Mouse (Mus musculus): ENCODE measurements around the gene Slc39a2. TPM values are rescaled to one million over a fixed set of nuclear protein-coding genes. Genes with fewer than 3 reads are reported as not detected.
A peak's percentile ranks its signal among the peaks of the same experiment; 100 is the strongest.

Slc39a2 gene
- polyA plus RNA-seq, 1 experiment from 2014 or later: 1.9 TPM

- ATAC-seq: peak; percentile 10
- no peaks in the 10 kb centered on the region for H3K27me3 ChIP-seq (replicated peaks; ENCODE audit: control insufficient read depth, insufficient read depth, low read length)
Measured at GRCm38 (mm10) chr14:51912391-51913061, 19.8 kb downstream of the Slc39a2 start.

GRCm38 (mm10) chr14:51913062-51913959, 20.6 kb downstream of the Slc39a2 start:
- H3K4me2 ChIP-seq (ENCODE audit: low read length): peak overlapping the region; percentile 99
- peak overlapping the region; percentile 85 for H3K9ac ChIP-seq (ENCODE audit: low read depth, low read length)
- 1% methylated on average over 57 of the region's 58 CpGs for WGBS
- H3K27ac ChIP-seq (ENCODE audit: low read depth, low read length): peak overlapping the region; percentile 86
- H3K27me3 ChIP-seq (replicated peaks; ENCODE audit: control insufficient read depth, insufficient read depth, low read length): no peaks in the 10 kb centered on the region
- peaks cover 5% of the 10 kb centered on the region; the same call in 1 of the 2 replicates for H3K36me3 ChIP-seq (ENCODE audit: control insufficient read depth, insufficient read depth, low read length)
- peaks cover 10% of the 10 kb centered on the region for H3K4me1 ChIP-seq (ENCODE audit: control insufficient read depth, insufficient read depth, low read depth, low read length)
- ATAC-seq: peak; percentile 81
- H3K9me3 ChIP-seq (ENCODE audit: control insufficient read depth, low read length): no peaks in the 10 kb centered on the region
- peak overlapping the region; percentile 71 for H3K4me3 ChIP-seq (ENCODE audit: low read length)

More at GRCm38 (mm10) chr14:51912391-51913061, 19.8 kb downstream of the Slc39a2 start:
- peaks cover 10% of the 10 kb centered on the region for H3K4me1 ChIP-seq (ENCODE audit: control insufficient read depth, insufficient read depth, low read depth, low read length)
- H3K9ac ChIP-seq (ENCODE audit: low read depth, low read length): peak overlapping the region; percentile 85
- H3K4me3 ChIP-seq (ENCODE audit: low read length): peak overlapping the region; percentile 71
- H3K9me3 ChIP-seq (ENCODE audit: control insufficient read depth, low read length): no peaks in the 10 kb centered on the region
- H3K27ac ChIP-seq (ENCODE audit: low read depth, low read length): peak overlapping the region; percentile 86
- peak overlapping the region; percentile 99 for H3K4me2 ChIP-seq (ENCODE audit: low read length)
- H3K36me3 ChIP-seq (ENCODE audit: control insufficient read depth, insufficient read depth, low read length): peaks cover 9% of the 10 kb centered on the region; the same call in 1 of the 2 replicates
- WGBS: 5% methylated on average over 14 of the region's 14 CpGs

GRCm38 (mm10) chr14:51913960-51914762, 21.5 kb downstream of the Slc39a2 start, which contains the start of gene Ndrg2:
Gene Ndrg2, minus strand, starts transcription at chr14:51914158.
- WGBS: under 1% methylated on average over 20 of the region's 23 CpGs
- H3K4me3 ChIP-seq (ENCODE audit: low read length): peak within 1 kb of the TSS; percentile 71
- H3K9ac ChIP-seq (ENCODE audit: low read depth, low read length): peak within 1 kb of the TSS; percentile 85
- peak within 1 kb of the TSS; percentile 99 for H3K4me2 ChIP-seq (ENCODE audit: low read length)
- H3K4me1 ChIP-seq (ENCODE audit: control insufficient read depth, insufficient read depth, low read depth, low read length): peaks cover 10% of the 10 kb centered on the region
- H3K27ac ChIP-seq (ENCODE audit: low read depth, low read length): peak within 1 kb of the TSS; percentile 86
- ATAC-seq: peak; percentile 82
- no peaks in the 10 kb centered on the region for H3K9me3 ChIP-seq (ENCODE audit: control insufficient read depth, low read length)
- H3K36me3 ChIP-seq (ENCODE audit: control insufficient read depth, insufficient read depth, low read length): 0 out of 2 replicates have a peak, but pooled peaks cover 2% of the 10 kb centered on the region
- no peaks in the 10 kb centered on the region for H3K27me3 ChIP-seq (replicated peaks; ENCODE audit: control insufficient read depth, insufficient read depth, low read length)

- no peaks in the 10 kb centered on the region for H3K9me3 ChIP-seq (ENCODE audit: control insufficient read depth, low read length)
- peaks cover 10% of the 10 kb centered on the region for H3K4me1 ChIP-seq (ENCODE audit: control insufficient read depth, insufficient read depth, low read depth, low read length)
- no peak overlapping the region for H3K4me2 ChIP-seq (ENCODE audit: low read length)
- peak overlapping the region; percentile 86 for H3K27ac ChIP-seq (ENCODE audit: low read depth, low read length)
- WGBS: 34% methylated on average over 3 of the region's 3 CpGs
- H3K36me3 ChIP-seq (ENCODE audit: control insufficient read depth, insufficient read depth, low read length): no peaks in the 10 kb centered on the region
- no peak overlapping the region for H3K4me3 ChIP-seq (ENCODE audit: low read length)
- no peak overlapping the region for H3K9ac ChIP-seq (ENCODE audit: low read depth, low read length)
- H3K27me3 ChIP-seq (replicated peaks; ENCODE audit: control insufficient read depth, insufficient read depth, low read length): no peaks in the 10 kb centered on the region
- ATAC-seq: no peak
Measured at GRCm38 (mm10) chr14:51915030-51915429, 22.3 kb downstream of the Slc39a2 start.

- Histone ChIP-seq H3K27me3 (replicated peaks; ENCODE audit: control insufficient read depth, insufficient read depth, low read length) (no peaks in the 10 kb centered on the region), H3K36me3 (ENCODE audit: control insufficient read depth, insufficient read depth, low read length) (no peaks in the 10 kb centered on the region), H3K9me3 (ENCODE audit: control insufficient read depth, low read length) (no peaks in the 10 kb centered on the region), H3K4me2 (ENCODE audit: low read length) (no peak overlapping the region), H3K9ac (ENCODE audit: low read depth, low read length) (no peak overlapping the region), H3K27ac (ENCODE audit: low read depth, low read length) (no peak overlapping the region), H3K4me3 (ENCODE audit: low read length) (no peak overlapping the region), H3K4me1 (ENCODE audit: control insufficient read depth, insufficient read depth, low read depth, low read length) (peaks cover 10% of the 10 kb centered on the region)
- ATAC-seq: no peak
- 90% methylated on average over 4 of the region's 4 CpGs for WGBS
Measured at GRCm38 (mm10) chr14:51916539-51916938, 23.9 kb downstream of the Slc39a2 start.

GRCm38 (mm10) chr14:51918125-51918524, 25.4 kb downstream of the Slc39a2 start, which contains the start of gene Tppp2:
Gene Tppp2, plus strand, starts transcription at chr14:51918425.
- H3K27me3 ChIP-seq (replicated peaks; ENCODE audit: control insufficient read depth, insufficient read depth, low read length): no peaks in the 10 kb centered on the region
- WGBS: 89% methylated on average over 4 of the region's 4 CpGs
- no peak within 1 kb of the TSS for H3K9ac ChIP-seq (ENCODE audit: low read depth, low read length)
- peaks cover 6% of the 10 kb centered on the region for H3K4me1 ChIP-seq (ENCODE audit: control insufficient read depth, insufficient read depth, low read depth, low read length)
- no peak for ATAC-seq
- no peaks in the 10 kb centered on the region for H3K36me3 ChIP-seq (ENCODE audit: control insufficient read depth, insufficient read depth, low read length)
- H3K9me3 ChIP-seq (ENCODE audit: control insufficient read depth, low read length): no peaks in the 10 kb centered on the region
- no peak within 1 kb of the TSS for H3K4me3 ChIP-seq (ENCODE audit: low read length)
- no peak within 1 kb of the TSS for H3K4me2 ChIP-seq (ENCODE audit: low read length)
- no peak within 1 kb of the TSS for H3K27ac ChIP-seq (ENCODE audit: low read depth, low read length)

- no peak overlapping the region for H3K27ac ChIP-seq (ENCODE audit: low read depth, low read length)
- H3K4me2 ChIP-seq (ENCODE audit: low read length): no peak overlapping the region
- H3K4me3 ChIP-seq (ENCODE audit: low read length): no peak overlapping the region
- no peak for ATAC-seq
- WGBS: 85% methylated on average over 4 of the region's 4 CpGs
- no peaks in the 10 kb centered on the region for H3K36me3 ChIP-seq (ENCODE audit: control insufficient read depth, insufficient read depth, low read length)
- H3K9ac ChIP-seq (ENCODE audit: low read depth, low read length): no peak overlapping the region
- H3K9me3 ChIP-seq (ENCODE audit: control insufficient read depth, low read length): no peaks in the 10 kb centered on the region
- no peaks in the 10 kb centered on the region for H3K27me3 ChIP-seq (replicated peaks; ENCODE audit: control insufficient read depth, insufficient read depth, low read length)
- H3K4me1 ChIP-seq (ENCODE audit: control insufficient read depth, insufficient read depth, low read depth, low read length): peaks cover 3% of the 10 kb centered on the region
Measured at GRCm38 (mm10) chr14:51918966-51919365, 26.3 kb downstream of the Slc39a2 start.

GRCm38 (mm10) chr14:51921759-51922570, 29.3 kb downstream of the Slc39a2 start:
- no peak overlapping the region for H3K4me2 ChIP-seq (ENCODE audit: low read length)
- H3K4me3 ChIP-seq (ENCODE audit: low read length): no peak overlapping the region
- no peaks in the 10 kb centered on the region for H3K36me3 ChIP-seq (ENCODE audit: control insufficient read depth, insufficient read depth, low read length)
- WGBS: 72% methylated on average over 16 of the region's 16 CpGs
- peak; percentile 93 for ATAC-seq
- H3K27me3 ChIP-seq (replicated peaks; ENCODE audit: control insufficient read depth, insufficient read depth, low read length): no peaks in the 10 kb centered on the region
- H3K9me3 ChIP-seq (ENCODE audit: control insufficient read depth, low read length): no peaks in the 10 kb centered on the region
- H3K4me1 ChIP-seq (ENCODE audit: control insufficient read depth, insufficient read depth, low read depth, low read length): no peaks in the 10 kb centered on the region
- peak overlapping the region; percentile 52 for H3K27ac ChIP-seq (ENCODE audit: low read depth, low read length)
- no peak overlapping the region for H3K9ac ChIP-seq (ENCODE audit: low read depth, low read length)
